In genomic region chr17:64337220-64337619, GRCm38 (mm10) we compare ENCODE assay signal across 19 mouse cellular contexts. TPM values are rescaled to one million over a fixed set of nuclear protein-coding genes. Genes with fewer than 3 reads are reported as not detected.
DNase-seq lines count a peak whose midpoint lies in the region; ATAC-seq lines count a peak whose summit lies in the region.
"Had no signal": no experiment of that assay in that cellular context is flagged by ENCODE, and none has a peak within 500 bp of the region (broad histone marks: within the 10 kb centered on the region; RNA-seq: fewer than 3 reads in every experiment).

No protein-coding gene starts in this region.

- H3K4me1 ChIP-seq in megakaryocyte, embryonic 14.5 days, result peaks cover 26% of the 10 kb centered on the region
- H3K4me1 ChIP-seq: embryonic facial prominence, embryonic 13.5 days; intestine, embryonic 15.5 days had no signal

- ATAC-seq in cerebellum, adult (ENCODE audit: insufficient number of reproducible peaks, low FRiP score, low TSS enrichment), result no peak
- ATAC-seq in megakaryocyte, adult 5-6 weeks (ENCODE audit: poor library complexity, severe bottlenecking), result no peak
- ATAC-seq in frontal cortex, adult (ENCODE audit: low TSS enrichment), result no peak
- ATAC-seq: forebrain, embryonic 16.5 days; intestine, embryonic 15.5 days had no signal

- peak; percentile 44 for DNase-seq in cerebellum, adult 11-12 months
- peak; percentile 31 to 34 for DNase-seq in heart, postnatal 10 days
- DNase-seq in heart, adult 9 months (ENCODE audit: low spot score in 2 of 2), result no peak
- no peak for DNase-seq in c-Kit-positive CD71-positive TER-119-positive erythroid progenitor cells, embryonic 14.5 days (ENCODE audit: low spot score)
- DNase-seq: adrenal gland, postnatal 10 days; gastrocnemius, adult 2 months; gastrocnemius, postnatal 25 days; kidney, adult 18-20 months had no signal

- intact Hi-C loops in heart, postnatal 10 days (cut with DNase I), result loop anchor here (10.0 kb wide), 1 partner anchor 472 kb away; the partner anchor contains the start of genes A930002H24Rik and Fer

- no peaks in the 10 kb centered on the region for H3K36me3 ChIP-seq in megakaryocyte, embryonic 14.5 days (replicated peaks; ENCODE audit: low read length)
- H3K36me3 ChIP-seq: embryonic facial prominence, embryonic 13.5 days; forebrain, embryonic 12.5 days; heart, embryonic 10.5 days; heart, embryonic 15.5 days; hindbrain, embryonic 10.5 days; intestine, embryonic 15.5 days had no signal

- H3K27me3 ChIP-seq in megakaryocyte, embryonic 14.5 days (replicated peaks), result no peaks in the 10 kb centered on the region
- H3K27me3 ChIP-seq: embryonic facial prominence, embryonic 13.5 days; forebrain, embryonic 12.5 days; heart, embryonic 15.5 days; intestine, embryonic 15.5 days had no signal

- no peaks in the 10 kb centered on the region for H3K9me3 ChIP-seq in megakaryocyte, embryonic 14.5 days
- H3K9me3 ChIP-seq: embryonic facial prominence, embryonic 13.5 days; forebrain, embryonic 12.5 days; heart, embryonic 10.5 days; heart, embryonic 15.5 days; hindbrain, embryonic 10.5 days; intestine, embryonic 15.5 days had no signal

- peak overlapping the region; percentile 59 for H3K4me3 ChIP-seq in megakaryocyte, embryonic 14.5 days (replicated peaks)
- H3K4me3 ChIP-seq: embryonic facial prominence, embryonic 13.5 days; forebrain, embryonic 12.5 days; gastrocnemius, adult 2 months; heart, embryonic 10.5 days; heart, embryonic 15.5 days; hindbrain, embryonic 10.5 days; intestine, embryonic 15.5 days had no signal

RNA-seq across cellular contexts. Expression of gene Pja2, which starts 5.5 kb away (rescaled TPM):
- 100 to 1,000 TPM; 140 to 148 TPM for total RNA-seq in heart, postnatal 10 days (2021)
- polyA plus RNA-seq in megakaryocyte, embryonic 14.5 days (2012; ENCODE audit: insufficient read depth, low replicate concordance), result 1.4 TPM in 1 of 2 replicates, not detected in the other
- 25.0 and 29.4 TPM in 2 replicates for total RNA-seq in megakaryocyte, adult 5-6 weeks (2015)
- 26.9 and 29.5 TPM in 2 replicates for total RNA-seq in megakaryocyte, adult 5-6 weeks (2017)

Comparison
In these comparisons a context has a peak if more than half of its experiments do, and no peak if none do; other contexts are left out.
1. DNase-seq: peak in cerebellum, adult 11-12 months (single experiment) and heart, postnatal 10 days (2 of 2); none in heart, adult 9 months (0 of 2) and c-Kit-positive CD71-positive TER-119-positive erythroid progenitor cells, embryonic 14.5 days (single experiment).
2. RNA of gene Pja2, which starts 5.5 kb away (total RNA-seq): 140 to 148 TPM in heart, postnatal 10 days; 25.0 to 29.5 TPM in megakaryocyte, adult 5-6 weeks; every median in the first group is over 4 times any median in the second.